Mouse (Mus musculus) stomach, embryonic 16.5 days (tissue): ENCODE data around the gene Dpy30. TPM values are rescaled to one million over a fixed set of nuclear protein-coding genes. Genes with fewer than 3 reads are reported as not detected.
"Not testable (repeated sequence)": the region's sequence is repeated elsewhere in the genome, so short reads cannot be mapped to it uniquely, and the experiment has no call there.

Experiments used
- ATAC-seq: fragments of 200-750 bp; cut with Nextera tagmentation; 2 replicates; pipeline ENCODE4 v1.8.0; 2017; ENCODE audit warnings: moderate number of reproducible peaks, moderate TSS enrichment; ENCODE audit not compliant: insufficient read depth, low FRiP score
- H3K27ac ChIP-seq: fragments of 300-500 bp; sonication (generic); 2 replicates; pipeline ENCODE4 v1.5.1; 2014; ENCODE audit warnings: low read length
- H3K27me3 ChIP-seq: fragments of 300-500 bp; sonication (generic); 2 replicates; pipeline ENCODE4 v1.6.1; 2014; ENCODE audit warnings: low read length, control low read depth, mixed read lengths; ENCODE audit not compliant: control insufficient read depth, insufficient read depth
- H3K36me3 ChIP-seq: fragments of 300-500 bp; sonication (generic); 2 replicates; pipeline ENCODE4 v1.6.1; 2014; ENCODE audit warnings: low read length; ENCODE audit not compliant: control insufficient read depth, insufficient read depth
- H3K4me1 ChIP-seq: fragments of 300-500 bp; sonication (generic); 2 replicates; pipeline ENCODE4 v1.6.1; 2014; ENCODE audit warnings: low read length, control low read depth, mixed read lengths; ENCODE audit not compliant: control insufficient read depth, insufficient read depth
- H3K4me2 ChIP-seq: fragments of 300-500 bp; sonication (generic); 2 replicates; pipeline ENCODE4 v1.6.1; 2014; ENCODE audit warnings: low read depth, low read length, mixed read lengths
- H3K4me3 ChIP-seq: fragments of 300-500 bp; sonication (generic); replicated peaks from 2 replicates; pipeline ENCODE4 v1.5.1; 2014; ENCODE audit warnings: mild to moderate bottlenecking, low read length
- H3K9ac ChIP-seq: fragments of 300-500 bp; sonication (generic); 2 replicates; pipeline ENCODE4 v1.6.1; 2014; ENCODE audit warnings: low read length
- H3K9me3 ChIP-seq: fragments of 300-500 bp; sonication (generic); replicated peaks from 2 replicates; pipeline ENCODE4 v1.6.1; 2016; ENCODE audit warnings: low read length, control low read depth; ENCODE audit not compliant: control insufficient read depth
- WGBS: fragments of 180-500 bp; shearing (Covaris S2); extraction: QIAGEN DNeasy Blood & Tissue Kit; methylation state at CpG from one replicate; pipeline ENCODE4 v1.1.7; 2014; 5-methylcytosine and 5-hydroxymethylcytosine counted together
- polyA plus RNA-seq: library from polyadenylated mRNA; unstranded; fragments of >200 nt; fragmentation: Nextera tagmentation; extraction: Ambion mirVana; gene quantifications from 2 replicates; pipeline ENCODE4 v1.2.1, GENCODE M21; 2015

The Dpy30 gene
- polyA plus RNA-seq, 1 experiment from 2014 or later, result 212 TPM

DNA sequence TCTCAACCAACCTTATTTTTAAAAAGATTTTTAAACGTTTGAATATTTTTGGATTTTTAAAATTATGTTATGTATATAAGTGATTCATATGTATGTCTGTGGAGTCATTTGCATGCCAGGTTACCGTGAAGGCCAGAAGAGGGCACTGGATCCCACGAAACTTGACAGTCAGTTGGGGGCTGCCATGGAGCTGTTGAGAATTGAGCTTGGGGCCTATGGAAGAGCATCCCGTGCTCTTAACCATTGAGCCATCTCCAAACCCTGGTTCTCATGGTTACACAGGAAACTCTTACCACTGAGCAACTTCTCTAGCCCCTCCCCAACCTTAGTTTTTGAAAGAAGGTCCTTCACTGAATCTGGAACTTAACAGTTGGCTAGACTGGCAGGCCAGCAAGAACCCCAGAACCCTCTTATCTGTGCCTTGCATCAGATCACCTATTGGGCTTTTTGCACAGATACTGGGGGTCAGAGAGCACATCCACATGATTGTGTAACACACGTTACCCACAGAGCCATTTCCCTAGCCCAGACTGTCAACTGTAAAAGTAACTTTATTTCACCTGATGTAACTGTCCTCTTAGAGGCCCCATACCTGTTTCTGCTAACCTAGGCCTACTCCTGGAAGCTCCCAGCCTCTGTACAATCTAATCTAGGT lies 1.2 kb downstream of the Dpy30 start:
- ATAC-seq, result no peak
- Histone ChIP-seq H3K9ac (no peak overlapping the region), H3K4me1 (no peaks in the 10 kb centered on the region), H3K4me2 (no peak overlapping the region), H3K27me3 (no peaks in the 10 kb centered on the region), H3K36me3 (no peaks in the 10 kb centered on the region), H3K27ac (no peak overlapping the region), H3K9me3 (no peaks in the 10 kb centered on the region), H3K4me3 (no peak overlapping the region)
- 50% methylated on average over 5 of the region's 5 CpGs for WGBS

DNA sequence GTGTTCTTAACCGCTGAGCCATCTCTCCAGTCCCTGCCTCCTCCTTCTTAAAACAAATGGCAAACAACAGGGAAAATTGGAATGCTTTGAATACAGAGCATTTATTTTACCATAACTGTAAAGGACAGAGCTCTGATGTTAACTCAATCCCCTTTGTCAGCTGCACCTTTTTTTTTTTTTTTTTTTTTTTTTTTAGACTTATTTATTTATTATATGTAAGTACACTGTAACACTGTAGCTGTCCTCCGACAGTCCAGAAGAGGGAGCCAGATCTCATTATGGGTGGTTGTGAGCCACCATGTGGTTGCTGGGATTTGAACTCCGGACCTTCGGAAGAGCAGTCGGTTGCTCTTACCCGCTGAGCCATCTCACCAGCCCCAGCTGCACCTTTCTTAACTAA lies 5.0 kb downstream of the Dpy30 start:
- no peaks in the 10 kb centered on the region for H3K9me3 ChIP-seq
- H3K4me2 ChIP-seq, result no peak overlapping the region
- H3K4me3 ChIP-seq, result no peak overlapping the region
- no peak for ATAC-seq
- no peak overlapping the region for H3K27ac ChIP-seq
- 93% methylated on average over 6 of the region's 6 CpGs for WGBS
- H3K36me3 ChIP-seq, result no peaks in the 10 kb centered on the region
- H3K27me3 ChIP-seq, result no peaks in the 10 kb centered on the region
- H3K9ac ChIP-seq, result no peak overlapping the region
- H3K4me1 ChIP-seq, result peaks cover 11% of the 10 kb centered on the region

GRCm38 (mm10) chr17:74316309-74316863 lies 7.4 kb downstream of the Dpy30 start:
- Histone ChIP-seq H3K9me3 (no peaks in the 10 kb centered on the region), H3K4me1 (peaks cover 11% of the 10 kb centered on the region), H3K4me3 (peak overlapping the region; percentile 93), H3K27me3 (no peaks in the 10 kb centered on the region), H3K36me3 (no peaks in the 10 kb centered on the region), H3K9ac (peak overlapping the region; percentile 90), H3K27ac (peak overlapping the region; percentile 86), H3K4me2 (peak overlapping the region; percentile 87)
- WGBS, result under 1% methylated on average over 48 of the region's 48 CpGs
- peak; percentile 95 for ATAC-seq

GRCm38 (mm10) chr17:74315445-74316308 lies 8.1 kb downstream of the Dpy30 start:
- Histone ChIP-seq H3K27me3 (no peaks in the 10 kb centered on the region), H3K4me3 (peak overlapping the region; percentile 93), H3K36me3 (no peaks in the 10 kb centered on the region), H3K27ac (peak overlapping the region; percentile 86), H3K4me1 (peaks cover 11% of the 10 kb centered on the region), H3K4me2 (peak overlapping the region; percentile 59), H3K9ac (peak overlapping the region; percentile 90), H3K9me3 (no peaks in the 10 kb centered on the region)
- under 1% methylated on average over 43 of the region's 45 CpGs for WGBS
- ATAC-seq, result peak; percentile 86

DNA sequence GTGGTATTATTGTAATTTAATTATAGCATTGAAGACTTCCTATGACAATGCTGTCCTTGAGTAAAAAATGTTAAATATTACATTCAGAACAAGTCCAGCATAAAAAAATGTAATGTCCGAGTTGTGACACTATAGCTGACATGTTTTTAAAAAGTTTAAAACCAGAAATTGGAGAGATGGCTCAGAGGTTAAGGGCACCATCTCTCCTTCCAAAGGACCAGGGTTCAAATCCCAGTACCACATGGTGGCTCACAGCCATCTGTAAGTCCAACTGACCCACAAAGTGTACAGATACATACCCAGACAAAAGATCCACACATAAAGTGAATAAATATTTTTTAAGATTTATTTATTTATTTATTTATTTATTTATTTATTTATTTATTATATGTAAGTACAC lies 17.7 kb downstream of the Dpy30 start:
- peaks cover 15% of the 10 kb centered on the region for H3K36me3 ChIP-seq
- no peak overlapping the region for H3K9ac ChIP-seq
- H3K9me3 ChIP-seq, result no peaks in the 10 kb centered on the region
- 82% methylated on average over 1 of the region's 1 CpGs for WGBS
- no peaks in the 10 kb centered on the region for H3K4me1 ChIP-seq
- H3K27me3 ChIP-seq, result no peaks in the 10 kb centered on the region
- no peak overlapping the region for H3K27ac ChIP-seq
- ATAC-seq, result no peak
- H3K4me3 ChIP-seq, result no peak overlapping the region
- no peak overlapping the region for H3K4me2 ChIP-seq

DNA sequence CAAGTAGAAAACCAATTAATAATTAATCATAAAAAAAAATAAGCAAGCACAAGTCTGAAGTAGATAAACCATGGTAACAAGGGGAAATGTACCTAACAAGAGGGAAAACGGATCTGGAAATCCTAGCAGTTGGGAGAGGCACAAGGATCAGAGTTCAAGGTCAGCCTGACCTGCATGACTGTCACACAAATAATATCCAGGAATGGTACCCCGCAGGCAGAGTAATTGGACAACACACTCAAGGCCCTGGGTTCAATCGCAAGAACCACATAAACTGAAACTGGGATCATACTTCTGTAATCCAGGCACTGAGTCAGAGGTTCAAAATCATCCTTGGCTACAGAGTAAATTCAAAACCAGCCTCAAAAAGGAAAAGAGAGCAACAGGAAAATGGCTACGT lies 18.1 kb downstream of the Dpy30 start:
- no peaks in the 10 kb centered on the region for H3K4me1 ChIP-seq
- H3K9me3 ChIP-seq, result no peaks in the 10 kb centered on the region
- WGBS, result 93% methylated on average over 4 of the region's 4 CpGs
- H3K4me3 ChIP-seq, result no peak overlapping the region
- no peak overlapping the region for H3K4me2 ChIP-seq
- H3K27me3 ChIP-seq, result no peaks in the 10 kb centered on the region
- H3K36me3 ChIP-seq, result peaks cover 19% of the 10 kb centered on the region
- no peak overlapping the region for H3K9ac ChIP-seq
- H3K27ac ChIP-seq, result no peak overlapping the region
- ATAC-seq, result no peak

- Histone ChIP-seq H3K4me3 (no peak overlapping the region), H3K27me3 (no peaks in the 10 kb centered on the region), H3K36me3 (peaks cover 21% of the 10 kb centered on the region), H3K4me1 (no peaks in the 10 kb centered on the region), H3K27ac (no peak overlapping the region), H3K4me2 (no peak overlapping the region), H3K9me3 (no peaks in the 10 kb centered on the region), H3K9ac (no peak overlapping the region)
- ATAC-seq, result no peak
- 83% methylated on average over 4 of the region's 4 CpGs for WGBS
Measured at GRCm38 (mm10) chr17:74304060-74304459, 19.7 kb downstream of the Dpy30 start.

DNA sequence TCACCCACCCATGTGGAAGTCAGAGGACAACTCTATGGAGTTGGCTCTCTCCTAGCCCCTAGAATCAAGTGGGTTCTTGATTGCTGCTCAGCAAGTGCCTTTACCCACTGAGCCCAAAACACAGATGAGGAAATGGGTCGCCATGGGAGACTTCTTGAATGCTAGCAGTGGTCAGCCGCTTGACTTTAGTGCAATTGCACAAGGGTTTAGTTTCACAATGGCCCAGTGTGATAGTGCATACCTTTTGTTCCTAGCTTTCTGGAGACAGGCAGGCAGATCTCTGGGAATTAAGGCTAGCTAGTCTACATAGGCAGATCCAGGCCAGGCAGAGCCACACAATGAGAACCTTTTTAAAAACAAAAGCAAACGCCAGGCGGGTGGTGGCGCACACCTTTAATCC lies 23.7 kb downstream of the Dpy30 start:
- H3K27ac ChIP-seq, result no peak overlapping the region
- no peaks in the 10 kb centered on the region for H3K4me1 ChIP-seq
- H3K4me2 ChIP-seq, result no peak overlapping the region
- H3K36me3 ChIP-seq, result peaks cover 26% of the 10 kb centered on the region
- no peaks in the 10 kb centered on the region for H3K9me3 ChIP-seq
- H3K9ac ChIP-seq, result no peak overlapping the region
- no peaks in the 10 kb centered on the region for H3K27me3 ChIP-seq
- 83% methylated on average over 5 of the region's 5 CpGs for WGBS
- no peak overlapping the region for H3K4me3 ChIP-seq
- no peak for ATAC-seq

DNA sequence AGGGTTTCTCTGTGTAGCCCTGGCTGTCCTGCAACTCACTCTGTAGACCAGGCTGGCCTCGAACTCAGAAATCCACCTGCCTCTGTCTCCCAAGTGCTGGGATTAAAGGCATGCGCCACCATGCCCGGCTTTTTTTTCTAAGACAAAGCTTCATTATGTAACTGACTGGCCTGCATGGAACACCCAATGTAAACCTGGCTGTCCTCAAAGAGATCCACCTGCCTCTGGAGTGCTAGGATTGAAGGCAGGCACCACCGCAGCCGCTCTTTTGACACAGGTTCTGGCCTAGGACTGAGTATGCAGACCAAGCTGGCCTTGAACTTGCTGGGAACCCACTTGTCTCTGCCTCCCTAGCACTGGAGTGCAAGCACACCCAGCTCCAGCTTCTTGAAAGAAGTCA lies 26.8 kb downstream of the Dpy30 start:
- H3K4me1 ChIP-seq, H3K9me3 ChIP-seq, H3K9ac ChIP-seq, H3K4me2 ChIP-seq, ATAC-seq, H3K27ac ChIP-seq, H3K27me3 ChIP-seq, H3K4me3 ChIP-seq: not testable (repeated sequence)
- WGBS, result 91% methylated on average over 5 of the region's 5 CpGs
- H3K36me3 ChIP-seq, result peaks cover 20% of the 10 kb centered on the region
